Mouse (Mus musculus): ENCODE measurements at regions not wholly inside any gene's neighbourhood (a gene's known extent, or its start where the extent isn't known, plus 50 kb on each side); places are given as distances from the start of the nearest gene placed in this dataset.

DNA sequence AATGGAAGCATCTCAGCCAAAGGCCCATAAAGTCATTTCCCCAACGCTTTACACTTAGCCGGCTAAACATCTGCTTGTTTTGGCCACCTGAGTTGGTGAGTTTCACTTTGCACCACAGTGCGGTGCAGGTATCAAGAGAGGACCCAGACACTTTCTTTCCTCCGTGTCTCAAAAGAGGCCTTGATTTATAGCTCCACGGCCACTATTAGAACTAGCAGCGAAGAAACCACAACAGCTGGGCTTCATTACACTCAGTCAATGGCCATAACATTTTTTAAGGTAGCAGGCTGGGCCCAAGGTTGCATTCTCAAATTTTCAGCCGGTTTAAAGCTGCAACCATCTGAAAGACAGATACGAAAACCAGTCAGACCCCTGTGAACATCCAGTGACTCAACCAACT, 103.4 kb downstream of the Mreg start:
- no peak for DNase-seq

DNA sequence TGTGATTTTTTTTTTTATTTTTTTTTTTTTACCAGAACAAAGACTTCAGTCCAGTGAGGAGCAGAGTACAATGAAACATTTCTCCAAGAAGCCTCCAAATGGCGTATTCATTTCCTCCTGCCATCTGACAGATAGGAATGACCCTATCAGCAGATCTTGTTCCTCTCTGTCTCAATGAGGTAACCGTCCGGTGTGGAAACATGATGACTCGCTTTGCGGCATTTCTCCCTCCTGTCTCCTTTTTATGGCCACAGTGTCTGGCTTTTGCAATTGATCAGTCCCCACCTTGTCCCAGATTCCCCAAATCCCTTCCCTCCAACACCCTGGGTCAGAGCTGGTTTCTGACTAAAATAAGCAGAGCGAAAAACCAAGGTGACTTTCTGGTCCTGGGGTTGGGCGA, 105.0 kb downstream of the Mreg start:
- DNase-seq, result peak; percentile 8

DNA sequence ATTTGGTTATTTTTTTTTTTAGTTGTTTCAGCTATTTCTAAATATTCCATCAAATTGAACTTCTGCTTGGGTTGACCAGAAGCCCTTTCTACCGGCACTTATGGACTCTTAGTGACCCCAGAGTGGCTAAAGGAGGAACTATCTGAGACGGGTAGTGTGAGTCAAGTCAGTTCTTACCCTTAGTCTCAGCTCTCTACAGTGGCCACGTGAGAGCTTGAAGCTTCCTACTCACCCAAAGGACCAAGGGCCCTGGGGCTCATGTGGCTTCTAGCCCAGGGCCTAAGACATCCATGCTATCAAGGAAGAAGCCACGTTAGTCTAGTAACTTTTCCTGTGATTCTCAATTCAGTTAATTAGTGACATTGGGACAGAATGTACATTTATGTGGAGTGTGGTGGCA, 105.5 kb downstream of the Mreg start:
- DNase-seq, result no peak

DNA sequence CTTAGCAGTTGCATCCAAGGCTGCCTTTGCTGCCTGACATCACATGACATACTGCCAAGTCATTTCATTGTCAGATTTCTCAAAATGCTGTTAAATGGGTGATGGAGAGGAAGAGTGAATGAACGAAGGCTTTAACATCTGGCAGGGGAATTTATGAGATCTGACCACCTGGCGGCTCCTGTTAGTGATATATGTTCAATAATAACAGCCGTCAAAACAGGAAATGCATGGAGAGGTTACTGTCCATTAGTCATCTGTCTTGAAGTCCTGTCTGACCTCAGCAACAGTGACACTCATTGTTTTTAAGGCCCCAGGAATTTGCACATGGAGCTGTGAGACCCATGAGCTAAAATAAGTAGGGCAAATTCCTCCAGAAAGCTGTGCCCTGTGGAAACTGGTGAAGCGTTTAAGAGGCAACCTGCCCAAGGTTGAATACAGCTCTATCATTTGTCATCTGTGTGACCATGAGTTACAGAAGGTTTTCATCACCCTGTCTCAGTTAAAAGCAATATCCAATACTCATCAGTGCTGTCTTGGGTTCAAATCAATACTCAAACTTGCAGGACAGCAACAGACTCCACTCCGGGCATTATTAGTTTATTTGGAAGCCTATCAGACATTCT, 106.6 kb downstream of the Mreg start:
- no peak for DNase-seq

DNA sequence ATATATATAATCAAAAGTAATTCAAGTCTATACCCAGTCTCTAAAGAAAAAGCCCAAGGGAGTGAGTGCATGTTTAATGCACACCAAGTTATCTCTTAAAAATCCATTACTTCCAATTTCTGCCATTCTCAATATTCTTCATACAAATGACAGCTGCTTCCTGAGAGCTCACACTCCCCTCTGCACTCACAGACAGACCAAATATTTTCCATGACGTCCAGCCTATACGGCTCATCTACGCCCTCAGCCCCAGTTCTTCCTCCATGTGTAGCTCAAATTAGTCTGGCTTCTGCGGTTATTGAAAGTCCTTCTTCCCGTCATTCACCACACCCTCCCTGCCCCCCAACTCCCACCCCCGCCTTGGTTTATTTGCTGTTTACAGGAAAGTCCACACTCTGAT, 108.1 kb downstream of the Mreg start:
- peak; percentile 14 for DNase-seq

DNA sequence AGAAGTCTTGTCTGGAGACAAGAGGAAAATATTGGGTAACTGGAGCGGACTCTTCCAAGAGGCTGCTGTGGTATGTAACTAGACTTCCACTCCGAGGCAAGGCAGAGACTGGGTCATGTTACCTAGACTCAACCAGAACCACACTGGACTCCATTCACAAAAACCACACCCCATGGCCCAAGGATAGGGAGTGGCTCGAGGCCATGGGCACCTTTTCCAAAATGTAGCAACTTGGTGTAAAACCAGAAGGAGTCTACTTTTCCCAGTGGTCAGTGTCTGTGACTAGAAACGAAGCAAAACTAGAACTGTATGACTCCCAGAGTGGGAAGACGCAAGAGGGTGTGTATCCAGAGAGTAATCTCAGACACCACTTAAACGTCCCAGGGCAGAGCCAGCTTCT, 108.7 kb downstream of the Mreg start:
- DNase-seq, result no peak

DNA sequence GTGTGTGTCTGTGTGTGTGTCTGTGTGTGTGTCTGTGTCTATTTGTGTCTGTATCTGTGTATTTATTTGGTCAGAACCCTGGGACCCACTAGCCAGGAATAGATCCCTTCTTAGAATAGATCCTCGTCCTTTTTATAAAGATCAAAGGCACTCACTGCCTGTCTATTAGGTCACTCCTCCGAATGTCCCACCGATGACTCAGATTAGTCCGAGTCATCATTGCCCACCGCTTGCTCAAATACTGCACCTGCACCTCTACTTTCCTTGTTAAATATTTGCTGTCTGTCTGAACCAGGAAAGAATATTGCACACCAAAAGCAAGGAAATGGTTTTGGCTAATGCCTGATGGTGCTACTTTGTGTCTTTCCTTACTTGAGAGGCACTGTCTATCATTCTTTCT, 112.7 kb downstream of the Mreg start:
- no peak for DNase-seq

DNA sequence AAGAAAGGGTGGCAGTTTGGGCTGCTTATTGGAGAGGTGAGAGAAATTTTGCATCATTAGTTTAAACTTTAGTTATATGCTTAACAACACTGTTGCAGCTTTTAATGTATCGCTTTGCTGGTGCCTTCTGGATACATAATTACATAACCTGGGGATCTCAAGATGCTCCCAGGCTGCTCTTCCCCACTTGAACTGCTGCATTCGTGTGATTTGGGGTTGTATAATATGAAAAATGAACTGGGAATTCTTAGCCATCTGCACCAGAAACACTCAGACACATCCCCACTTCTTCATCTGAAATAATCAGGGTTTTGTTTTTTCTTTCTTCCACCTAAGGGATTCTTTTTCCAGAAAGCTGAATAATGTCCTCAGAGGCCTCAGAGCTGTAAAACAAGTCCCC, 120.8 kb downstream of the Mreg start:
- no peak for DNase-seq

DNA sequence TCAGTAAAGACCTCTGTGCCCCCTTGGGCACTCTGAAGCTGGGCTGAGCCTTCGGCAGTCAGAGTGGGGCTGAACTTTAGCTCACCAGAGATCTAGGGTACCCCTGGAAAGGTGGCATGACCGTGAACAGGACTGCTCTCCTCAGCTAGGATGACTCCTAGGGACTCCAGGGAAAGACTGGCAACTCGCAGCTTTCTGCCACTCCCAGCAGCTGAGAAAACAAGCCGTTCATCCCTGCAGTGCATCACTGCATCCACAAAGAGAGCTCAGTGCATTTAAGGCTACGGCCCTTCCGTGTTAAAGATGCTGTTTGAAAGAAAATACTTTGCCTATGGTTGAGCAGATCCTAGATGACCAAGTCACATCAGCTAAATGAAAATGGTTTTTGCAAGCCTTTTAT, 126.4 kb downstream of the Mreg start:
- no peak for DNase-seq

DNA sequence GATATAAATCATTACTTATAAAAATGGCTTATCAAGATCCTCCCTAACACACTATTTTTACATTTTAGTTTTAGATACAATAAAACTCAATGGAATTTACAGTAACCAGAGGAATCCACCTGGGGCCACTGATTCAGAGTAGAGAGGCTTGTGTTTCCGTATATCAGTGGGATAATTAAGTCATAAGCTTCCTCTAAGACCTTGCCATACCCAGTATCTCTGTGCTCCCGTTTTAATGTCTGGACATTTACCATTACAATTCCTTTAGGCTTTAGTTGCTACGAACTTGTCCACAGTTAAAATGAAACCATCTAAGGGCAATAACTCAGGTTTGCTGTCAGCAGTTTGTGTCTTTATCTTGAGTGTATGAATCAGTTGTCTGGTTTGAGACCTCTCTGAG, 127.9 kb downstream of the Mreg start:
- no peak for DNase-seq

DNA sequence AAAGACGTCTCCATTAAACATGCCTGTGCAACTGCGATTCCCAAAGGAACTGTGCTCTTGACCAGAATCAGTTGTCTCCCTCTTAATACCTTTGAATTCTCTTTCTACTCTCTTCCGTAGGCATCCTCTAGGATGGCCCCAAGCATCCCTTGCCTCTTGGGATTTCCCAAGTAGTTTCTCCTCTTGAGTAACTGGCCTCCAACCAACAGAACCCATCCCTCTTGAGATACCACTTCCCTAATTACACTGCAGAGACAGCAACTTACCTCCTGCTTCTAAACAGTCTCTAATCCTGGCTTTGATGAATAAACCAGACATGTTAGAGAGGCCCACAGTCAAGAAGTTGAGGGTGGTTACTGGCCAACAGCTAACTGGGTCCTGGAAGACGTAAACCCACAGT, 129.7 kb downstream of the Mreg start:
- no peak for DNase-seq

DNA sequence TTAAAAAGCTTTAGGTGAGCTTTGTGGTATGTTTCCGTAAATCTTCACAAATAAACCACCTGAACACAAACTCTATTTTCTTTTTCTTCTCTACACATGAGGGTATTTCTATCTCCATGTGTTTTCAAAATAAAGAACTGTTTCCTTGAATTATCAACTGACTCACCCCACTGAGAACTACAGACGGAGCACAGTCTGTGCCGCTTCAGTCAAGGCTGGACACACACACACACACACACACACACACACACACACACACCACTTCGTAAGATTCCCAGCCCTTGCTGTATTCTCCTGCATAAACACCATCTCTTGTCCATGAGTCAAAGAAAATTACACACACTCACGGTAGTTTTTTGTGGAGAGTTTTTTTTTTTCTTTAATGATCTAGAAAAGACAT, 130.3 kb downstream of the Mreg start:
- DNase-seq, result no peak

DNA sequence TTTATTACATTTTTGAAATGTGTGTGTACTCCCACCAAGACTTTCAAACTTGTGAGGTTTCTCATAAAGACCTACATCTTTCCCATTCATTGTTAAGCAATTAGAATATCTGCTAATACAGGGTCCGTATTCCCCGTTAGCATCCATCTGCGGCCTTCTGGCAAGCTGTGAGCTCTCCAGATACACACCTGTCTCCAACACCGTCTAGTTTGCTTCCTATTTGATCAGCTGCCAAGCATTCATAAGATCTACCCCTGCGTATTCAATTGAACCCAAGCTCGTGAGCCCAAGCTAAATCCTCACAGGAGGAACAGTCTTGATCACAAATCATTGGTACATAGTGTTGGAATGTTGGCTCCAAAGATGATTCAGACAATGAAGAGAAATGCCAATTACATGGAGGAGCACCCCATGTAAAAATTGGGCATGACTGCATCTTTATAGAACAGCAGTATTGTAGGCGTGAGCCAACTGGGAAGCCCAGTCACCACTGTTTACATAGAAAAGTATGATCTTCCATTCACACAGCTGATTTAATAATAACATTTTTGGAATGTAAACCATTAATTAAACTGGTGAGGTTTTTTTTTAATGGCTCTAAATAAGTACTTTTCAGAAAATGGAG, 133.1 kb downstream of the Mreg start:
- DNase-seq, result no peak

DNA sequence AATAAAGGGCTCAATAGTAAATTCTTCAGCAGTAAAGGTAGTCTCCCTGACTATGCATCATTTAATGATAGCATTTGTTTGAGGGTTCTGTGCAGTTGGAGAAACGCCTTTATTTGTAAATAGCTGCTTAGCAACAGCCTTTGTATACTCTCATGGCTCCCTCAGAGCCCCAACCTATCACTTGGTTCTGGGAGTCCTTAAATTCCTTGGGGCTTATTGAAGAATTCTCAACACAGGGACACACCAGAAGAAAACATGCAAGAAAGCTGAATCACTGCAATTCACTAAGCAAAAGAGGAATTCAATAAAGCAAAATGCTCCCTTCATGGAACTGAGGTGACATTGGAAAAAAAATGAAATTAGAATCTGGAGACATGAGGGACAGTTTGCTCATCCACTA, 135.8 kb downstream of the Mreg start:
- no peak for DNase-seq

DNA sequence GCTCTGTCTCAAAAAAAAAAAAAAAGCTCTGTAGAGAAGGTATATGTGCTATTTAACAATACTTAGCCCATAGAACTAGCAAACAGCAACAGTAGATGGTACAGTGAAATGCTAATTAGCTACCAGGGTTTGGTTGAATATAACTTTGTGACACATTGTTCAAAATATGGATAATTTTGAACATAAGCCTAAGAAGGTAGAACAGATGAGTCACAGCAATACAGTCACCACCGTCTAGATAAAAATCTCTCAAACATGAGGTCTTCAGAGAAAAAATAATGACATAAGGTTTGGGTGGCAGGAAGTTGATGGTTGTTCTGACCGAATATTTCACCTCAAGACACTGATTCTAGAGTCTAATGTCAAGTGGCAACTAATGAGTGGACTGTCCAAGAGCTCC, 136.6 kb downstream of the Mreg start:
- DNase-seq, result no peak

DNA sequence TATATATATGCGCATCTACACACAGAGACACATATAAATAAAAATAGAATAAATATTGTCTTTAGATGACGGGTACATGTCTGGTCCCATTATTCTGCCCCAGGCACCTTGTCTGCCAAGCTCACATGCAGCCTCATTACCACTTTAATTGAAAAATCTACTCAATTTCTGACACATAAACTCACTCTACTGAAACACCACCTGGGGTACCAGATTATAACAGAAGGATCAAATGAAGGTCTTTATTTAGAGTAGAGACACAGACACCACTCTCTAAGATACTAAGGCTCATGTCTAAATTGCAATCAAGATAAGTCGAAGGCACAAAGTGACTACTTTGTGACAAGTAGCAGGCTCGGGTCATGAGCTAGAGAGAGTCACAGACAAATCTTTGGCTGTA, 138.9 kb downstream of the Mreg start:
- no peak for DNase-seq

DNA sequence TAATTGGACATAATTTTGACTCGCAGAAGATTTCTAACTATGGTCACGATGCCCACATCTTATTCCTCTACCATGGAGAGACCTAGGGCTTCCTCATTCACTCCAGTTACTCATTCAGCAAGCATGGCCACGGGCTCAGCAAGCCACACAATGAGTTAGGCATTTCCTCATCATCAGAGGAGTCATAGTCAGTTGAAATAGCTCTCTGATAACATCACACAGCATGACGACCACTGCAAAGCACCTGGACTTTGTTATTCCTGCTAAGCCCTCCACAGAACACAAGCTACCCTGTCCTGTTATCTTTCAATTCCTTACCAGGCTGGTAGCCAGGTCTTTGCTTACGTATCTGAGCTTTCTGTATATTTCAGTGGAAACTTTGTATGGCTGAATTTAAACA, 141.6 kb downstream of the Mreg start:
- no peak for DNase-seq

DNA sequence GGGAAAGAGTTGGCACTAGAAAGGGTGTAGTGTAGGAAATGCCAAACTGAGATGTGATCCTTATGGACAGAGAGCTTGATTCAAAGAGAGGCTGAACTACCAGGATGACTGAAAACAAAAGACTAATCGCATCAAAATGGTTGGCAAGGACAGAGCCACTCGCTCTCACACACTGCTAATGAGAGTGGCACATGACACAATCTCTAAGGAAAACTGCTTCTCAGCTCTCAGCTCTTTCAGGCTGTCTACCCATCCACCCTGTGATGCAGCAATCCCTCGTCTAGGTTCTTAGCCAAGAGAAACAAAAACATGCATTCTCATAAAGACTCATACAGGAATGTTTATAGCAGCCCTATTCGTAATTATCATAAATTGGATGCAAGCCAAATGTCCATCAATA, 143.1 kb downstream of the Mreg start:
- no peak for DNase-seq

DNA sequence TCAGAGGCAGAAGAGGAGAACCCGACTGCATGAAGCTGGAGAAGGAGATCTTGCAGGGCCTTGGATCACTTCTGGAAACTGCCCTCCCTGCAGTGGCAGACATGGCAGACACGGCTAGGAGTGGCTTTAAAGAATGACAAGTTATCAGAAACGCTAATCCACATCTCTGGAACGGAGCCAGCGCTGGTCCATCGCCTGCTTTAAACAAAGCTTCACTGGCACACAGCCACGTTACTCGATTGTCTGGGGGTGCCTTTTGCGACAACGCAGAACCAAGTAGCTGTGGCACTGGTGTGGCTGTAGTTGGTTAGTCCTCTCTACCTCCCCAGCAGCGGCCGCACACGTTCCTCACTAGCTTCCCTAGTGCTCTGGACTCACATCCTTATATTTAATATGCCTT, 147.0 kb downstream of the Mreg start:
- DNase-seq, result peak; percentile 60

DNA sequence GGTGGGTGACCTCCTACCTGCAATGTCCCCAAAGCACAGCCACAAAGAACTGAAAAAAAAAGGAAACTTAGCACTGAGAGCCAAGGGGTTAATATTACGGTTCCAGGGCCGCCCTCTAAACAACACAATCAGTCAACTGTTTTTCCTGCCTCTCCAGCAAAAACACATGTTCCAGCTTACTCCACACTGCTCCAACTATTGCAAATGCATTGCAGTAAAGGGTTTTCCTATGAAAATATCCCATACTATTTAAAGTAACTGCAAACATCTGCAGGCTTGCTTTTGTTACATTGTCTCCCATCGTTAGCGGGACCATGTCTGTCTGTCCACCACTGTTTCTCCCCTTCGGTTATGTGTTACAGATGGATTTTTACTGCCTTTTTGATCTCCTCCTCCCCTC, 151.7 kb downstream of the Mreg start:
- DNase-seq, result no peak

DNA sequence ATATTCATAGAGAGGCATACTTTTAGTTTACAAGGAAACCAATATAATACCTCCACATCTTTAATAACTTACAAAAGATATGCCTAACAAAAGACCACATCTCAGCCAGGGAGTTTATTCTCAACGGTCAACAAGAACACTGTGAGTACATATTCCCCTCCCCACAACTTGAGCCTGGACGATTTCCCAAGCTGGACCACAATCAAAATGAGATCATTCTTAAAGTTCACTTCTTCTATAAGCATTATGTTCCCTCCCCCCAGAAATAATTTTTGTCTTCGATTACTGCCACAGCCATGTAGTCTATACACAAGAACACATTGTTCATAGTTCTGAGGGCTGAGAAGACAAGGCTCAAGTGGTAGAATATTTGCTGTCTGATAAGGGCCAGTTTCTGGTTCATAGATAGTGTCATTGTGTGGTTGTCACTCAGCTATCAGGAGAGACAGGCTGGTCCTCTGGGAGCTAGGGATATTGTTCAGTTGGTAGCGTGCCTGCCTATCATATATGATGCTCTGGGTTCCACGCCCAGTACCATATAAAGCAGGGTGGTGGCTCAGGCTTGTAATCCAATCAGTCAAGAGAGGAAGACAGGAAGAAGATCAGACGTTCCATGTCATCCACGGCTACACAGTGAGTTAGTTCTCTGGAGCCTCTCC, 153.9 kb downstream of the Mreg start:
- peak; percentile 7 for DNase-seq

DNA sequence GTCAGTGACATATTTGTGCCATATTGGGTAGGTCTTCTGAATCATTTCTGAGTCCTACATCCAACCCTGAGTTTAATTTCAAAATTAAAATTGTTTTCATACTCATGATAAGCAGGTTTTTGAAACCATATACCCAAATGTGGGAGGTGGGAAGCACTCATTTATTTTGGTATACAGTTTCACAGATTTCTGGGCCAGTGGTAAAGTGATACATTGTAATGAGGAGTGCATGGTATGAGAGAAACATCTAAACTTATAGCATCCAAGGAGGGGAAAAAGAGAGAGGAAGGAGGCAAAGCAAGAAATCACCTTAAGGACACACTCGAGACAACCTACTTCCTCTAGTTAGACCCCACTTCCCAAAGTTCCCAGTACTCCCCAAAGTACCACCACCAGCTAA, 157.6 kb downstream of the Mreg start:
- no peak for DNase-seq

DNA sequence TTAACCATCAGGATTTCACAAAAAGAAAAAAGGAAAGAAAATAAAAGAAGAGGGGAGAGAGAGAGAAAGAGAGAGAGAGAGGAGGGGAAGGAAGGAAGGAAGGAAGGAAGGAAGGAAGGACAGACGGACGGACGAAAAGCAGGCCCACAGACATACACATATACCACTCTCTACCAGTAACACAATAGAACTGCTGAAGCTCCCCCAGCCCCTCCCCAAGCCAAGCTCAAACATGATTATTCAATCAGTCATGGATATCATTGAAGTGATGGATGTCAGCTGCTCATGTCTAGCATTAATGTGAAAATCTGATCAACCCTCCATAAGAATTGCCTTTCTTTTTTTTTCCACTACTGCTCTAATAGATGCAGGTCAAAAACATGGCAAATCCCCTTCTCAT, 161.2 kb downstream of the Mreg start:
- DNase-seq, result no peak

DNA sequence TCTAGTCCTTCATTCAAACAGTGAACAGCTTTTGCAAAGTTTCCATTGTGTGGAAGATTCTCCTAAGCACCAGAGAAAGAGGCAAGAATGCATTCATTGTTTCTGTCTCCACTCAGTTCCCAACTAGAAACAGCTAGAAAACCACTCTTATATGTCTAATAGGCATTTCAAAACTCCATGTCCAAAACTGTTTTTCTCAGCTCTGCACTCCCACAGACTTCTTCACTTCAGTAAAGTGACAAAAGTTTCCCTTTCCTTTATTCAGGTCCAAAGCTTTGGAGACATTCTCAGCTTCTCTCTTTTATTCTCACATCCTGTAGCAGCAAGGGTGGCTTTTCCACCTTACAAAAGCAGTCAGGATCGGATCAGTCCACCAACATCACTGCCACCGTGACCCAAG, 166.0 kb downstream of the Mreg start:
- no peak for DNase-seq

DNA sequence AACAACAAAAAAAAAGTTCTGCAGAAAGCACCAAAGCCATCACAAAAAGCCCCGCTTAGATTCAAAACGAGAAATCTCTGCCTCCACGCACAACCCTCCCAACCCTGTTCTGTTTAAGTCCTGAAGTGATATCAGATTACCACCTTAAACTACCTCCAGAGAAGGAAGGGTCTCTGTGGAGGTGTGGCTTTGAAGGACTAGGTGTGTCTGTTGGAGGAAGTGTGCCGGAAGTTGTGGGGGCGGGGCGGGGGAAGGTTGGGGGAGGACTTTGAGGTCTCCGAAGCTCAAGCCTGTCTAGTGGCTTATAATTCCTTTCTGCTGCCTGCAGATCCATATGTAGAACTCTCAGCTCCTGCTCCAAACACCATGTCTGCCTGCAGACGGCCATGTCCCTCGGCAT, 173.6 kb downstream of the Mreg start:
- no peak for DNase-seq

Measured in lung, postnatal 14 days (tissue).